Mouse (Mus musculus) spleen, adult 18-20 months (tissue): ENCODE results near the gene Hspg2.
"Not testable (repeated sequence)": the region's sequence is repeated elsewhere in the genome, so short reads cannot be mapped to it uniquely, and the experiment has no call there.

Experiments used
- DNase-seq, 2 experiments: peaks; one replicate each; pipeline ENCODE4 v3.0.0; 2022; ENCODE audit warnings: mixed read lengths in 2 of 2

Hspg2 gene

GRCm38 (mm10) chr4:137468260-137469080 is at the start of gene Hspg2:
Gene Hspg2 (plus strand): TSS chr4:137468769.
- DNase-seq, result peak; percentile 85 to 93

GRCm38 (mm10) chr4:137430502-137430901 is 38.1 kb upstream of the Hspg2 start, which contains the start of gene Cela3b:
Gene Cela3b (minus strand): TSS chr4:137430540.
- DNase-seq, result no peak

DNA sequence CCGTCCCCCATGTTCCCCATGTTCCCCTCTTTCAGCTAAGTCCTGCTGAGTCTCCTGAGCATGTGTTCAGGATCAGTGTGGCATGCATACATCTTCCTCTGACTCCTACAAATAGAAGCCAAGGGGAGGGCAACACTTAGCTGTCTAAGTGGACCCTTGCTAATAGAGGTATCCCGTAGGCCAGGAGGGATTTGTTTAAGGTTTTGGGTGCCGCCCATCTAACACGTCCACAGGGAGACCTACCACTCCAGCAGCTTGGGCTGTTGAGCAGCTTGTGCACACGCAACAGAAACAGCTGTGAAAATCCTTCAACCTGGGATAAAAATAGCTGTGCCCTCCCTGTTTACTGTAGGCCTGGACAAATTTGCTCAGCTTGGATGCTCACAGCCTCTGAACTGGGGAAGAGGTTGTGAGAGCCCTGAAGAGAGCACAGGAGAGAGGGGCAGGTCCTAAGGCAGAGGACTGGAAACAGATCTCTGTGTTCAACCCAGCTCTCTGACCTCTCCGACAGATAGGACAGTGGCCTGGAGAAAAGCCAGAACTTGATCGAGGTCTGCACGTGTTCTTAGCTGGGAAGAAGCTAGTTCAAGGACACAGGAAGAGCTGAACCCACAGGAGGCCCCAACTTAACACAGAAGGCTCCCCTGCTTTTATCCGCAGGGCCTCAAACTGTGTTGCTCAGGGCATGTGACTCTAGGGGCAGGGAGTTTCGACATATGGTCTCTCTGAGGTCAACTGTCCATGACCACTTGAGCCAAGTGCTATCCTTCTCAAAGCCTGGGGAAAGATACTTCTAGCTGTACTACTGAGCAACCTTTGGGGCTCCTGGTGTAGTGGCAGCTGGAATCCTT is 35.6 kb upstream of the Hspg2 start:
- DNase-seq, result not testable (repeated sequence)

DNA sequence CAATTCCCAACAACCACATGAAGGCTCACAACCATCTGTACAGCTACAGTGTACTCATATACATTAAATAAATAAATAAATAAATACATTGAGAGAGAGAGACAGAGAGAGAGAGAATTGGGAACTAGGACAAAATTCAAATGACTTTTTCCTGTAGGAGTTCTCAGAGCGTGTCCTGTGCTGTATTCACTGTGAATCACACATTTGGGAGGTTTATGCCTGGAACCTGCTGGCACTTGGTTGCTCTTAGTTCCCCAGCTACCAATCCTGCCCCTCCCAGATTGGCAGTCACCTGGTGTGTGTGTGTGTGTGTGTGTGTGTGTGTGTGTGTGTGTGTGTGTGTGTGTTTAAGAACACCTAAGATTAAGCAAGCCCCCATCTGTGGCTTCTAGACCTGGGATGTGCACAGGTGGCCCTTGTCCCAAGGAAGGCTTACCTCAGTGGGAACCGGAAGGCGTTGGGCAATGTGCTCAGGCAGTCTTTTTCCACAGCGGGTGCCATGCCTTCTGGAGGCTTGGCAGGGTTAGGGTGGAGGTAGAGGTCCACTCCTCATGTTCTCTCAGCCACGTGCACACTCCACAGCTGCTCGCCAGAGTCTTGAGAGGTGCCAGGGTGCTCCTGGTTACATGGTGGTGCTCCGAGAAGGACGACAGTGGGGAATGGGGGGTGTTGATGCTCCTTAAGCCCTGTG is 31.4 kb upstream of the Hspg2 start:
- DNase-seq, result no peak

DNA sequence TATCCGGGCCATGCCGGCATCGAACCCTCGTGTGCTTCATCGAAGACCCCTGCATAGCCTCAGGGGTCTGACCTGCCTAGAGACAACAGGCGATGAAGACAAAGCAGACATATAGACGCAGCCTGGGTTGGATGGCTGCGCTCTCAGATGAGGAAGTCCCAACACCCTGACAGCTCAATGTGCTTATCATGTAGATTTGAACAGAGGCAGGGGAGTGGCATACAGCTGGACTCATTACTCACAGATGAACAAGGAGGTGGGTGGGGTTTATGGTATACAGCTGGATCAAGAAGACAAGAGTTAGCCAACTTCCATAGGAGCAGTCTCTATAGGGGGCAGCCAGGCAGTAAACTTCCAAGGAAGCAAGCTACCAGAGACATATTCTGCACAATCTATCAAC is 29.7 kb upstream of the Hspg2 start:
- no peak for DNase-seq

DNA sequence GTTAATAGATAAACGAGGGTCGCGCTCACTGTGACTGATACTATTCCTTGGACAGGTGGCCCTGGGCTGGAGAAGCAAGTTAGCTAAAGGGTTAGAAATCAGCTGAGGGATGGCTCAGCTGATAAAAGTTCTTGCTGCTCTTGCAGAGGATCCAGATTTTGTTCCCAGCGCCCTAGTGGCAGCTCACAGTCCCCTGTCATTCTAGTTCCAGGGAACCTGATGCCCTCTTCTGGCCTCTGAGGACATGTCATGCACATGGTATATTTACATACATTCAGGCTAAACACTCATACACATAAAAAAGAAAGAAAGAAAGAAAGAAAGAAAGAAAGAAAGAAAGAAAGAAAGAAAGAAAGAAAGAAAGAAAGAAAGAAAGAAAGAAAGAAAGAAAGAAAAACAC is 27.2 kb upstream of the Hspg2 start:
- no peak for DNase-seq

DNA sequence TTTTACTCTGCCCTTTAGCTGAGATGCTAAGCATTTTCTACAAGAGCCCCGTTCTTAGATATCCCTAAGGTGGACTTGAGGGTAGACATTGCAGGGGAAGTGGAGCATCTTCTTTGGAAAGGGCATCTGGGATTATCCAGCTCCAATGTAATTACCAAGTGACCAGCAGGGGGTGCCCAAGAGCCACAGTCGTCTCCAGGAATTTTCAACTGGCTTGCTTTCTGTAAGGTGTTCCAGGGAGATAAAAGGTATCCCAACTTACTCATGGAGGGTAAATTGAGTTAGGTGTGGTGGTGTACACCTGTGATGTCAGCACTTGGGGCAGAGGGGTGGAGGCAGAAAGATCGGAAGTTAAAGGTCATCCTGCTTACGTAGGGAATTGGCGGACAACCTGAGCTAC is 24.9 kb upstream of the Hspg2 start:
- DNase-seq, result peak in 1 of 2 experiments; percentile 63

DNA sequence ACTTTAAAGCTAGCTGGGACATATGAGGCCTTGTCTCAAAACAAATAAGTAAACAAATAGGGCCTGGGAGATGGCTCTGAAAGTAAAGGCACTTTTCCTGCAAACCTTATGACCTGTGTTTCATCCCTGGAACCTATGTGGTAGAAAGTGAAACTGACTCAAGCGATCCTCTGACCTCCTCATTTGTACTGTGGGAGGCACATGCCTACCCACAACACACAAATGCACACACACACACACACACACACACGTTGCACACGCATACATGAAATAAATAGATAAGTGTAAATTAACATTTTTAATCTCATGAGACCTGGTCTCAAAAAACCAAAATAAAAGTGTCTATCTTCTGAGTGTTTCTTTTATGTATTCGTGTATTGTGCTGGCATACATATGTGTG is 22.7 kb upstream of the Hspg2 start:
- DNase-seq, result no peak

GRCm38 (mm10) chr4:137447363-137448196 is 21.0 kb upstream of the Hspg2 start:
- DNase-seq, result no peak

GRCm38 (mm10) chr4:137448197-137448596 is 20.4 kb upstream of the Hspg2 start:
- no peak for DNase-seq

- DNase-seq, result no peak
Measured at GRCm38 (mm10) chr4:137448641-137449040, 19.9 kb upstream of the Hspg2 start.

- no peak for DNase-seq
Measured at GRCm38 (mm10) chr4:137449132-137449531, 19.4 kb upstream of the Hspg2 start.

DNA sequence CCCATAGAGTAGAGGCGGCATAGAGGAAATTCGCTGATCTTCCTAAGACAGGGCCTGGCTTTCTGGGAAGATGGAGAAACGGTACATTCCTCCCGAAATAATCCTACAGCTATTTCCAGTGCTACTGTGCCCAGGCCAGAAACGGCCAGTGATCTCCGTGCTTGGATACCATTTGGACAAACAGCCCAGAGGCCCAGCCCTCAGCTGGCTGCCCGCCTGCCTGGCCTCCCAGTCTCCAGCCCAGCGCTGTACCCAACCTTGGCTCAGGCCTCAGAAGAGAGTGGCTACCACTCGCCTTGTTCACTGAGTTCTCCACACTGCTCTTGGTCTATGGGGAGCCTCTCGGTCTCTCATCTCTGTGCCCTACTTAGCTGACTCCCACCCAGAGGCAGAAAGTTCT is 18.9 kb upstream of the Hspg2 start:
- DNase-seq, result no peak

DNA sequence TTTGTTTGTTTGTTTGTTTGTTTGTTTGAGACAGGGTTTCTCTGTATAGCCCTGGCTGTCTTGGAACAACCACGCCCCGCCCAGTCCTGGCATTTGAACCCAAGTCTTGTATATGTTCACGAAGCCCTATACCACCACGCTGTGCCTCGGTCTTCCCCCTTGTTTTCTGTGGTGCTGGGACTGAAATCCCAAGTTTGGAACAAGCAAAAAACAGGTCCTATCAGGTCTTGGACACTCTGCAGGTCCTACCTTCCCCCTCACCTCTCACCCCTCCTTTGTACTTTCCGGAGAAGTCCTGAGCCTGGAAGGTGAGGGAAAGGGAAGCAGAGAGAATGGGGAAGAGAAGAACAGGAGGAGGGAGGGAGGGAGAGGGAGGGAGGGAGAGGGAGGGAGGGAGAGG is 16.4 kb upstream of the Hspg2 start:
- DNase-seq, result no peak

DNA sequence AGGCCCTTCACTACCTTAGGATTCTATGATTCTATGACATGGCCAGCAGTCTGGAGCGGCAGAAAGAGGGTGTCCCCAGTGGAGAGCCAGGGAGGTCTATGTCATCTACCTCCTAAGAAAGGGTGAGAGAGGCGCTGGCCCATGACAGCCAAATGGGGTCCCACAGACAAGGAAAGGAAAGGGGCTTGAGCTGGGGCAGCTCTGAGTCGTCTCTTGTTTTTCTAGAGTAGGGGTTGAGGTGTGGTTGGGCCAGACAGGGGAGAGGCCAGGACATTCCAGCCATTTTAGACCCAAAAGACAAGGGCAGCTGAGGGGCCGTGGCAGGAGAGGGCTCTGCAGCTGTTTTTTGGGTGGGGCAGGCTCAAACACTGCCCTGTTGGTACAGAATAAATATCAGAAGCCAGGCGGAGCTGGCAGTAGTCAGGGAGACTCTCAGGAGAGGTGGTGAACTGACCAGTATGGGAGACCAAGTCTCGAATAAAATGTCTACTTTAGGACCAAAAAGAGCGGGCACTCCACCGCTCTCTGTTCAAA is 15.3 kb upstream of the Hspg2 start, which contains the start of gene 1700013G24Rik:
Gene 1700013G24Rik, plus strand, starts transcription at position 51 of the 534 bp plus-strand sequence.
- DNase-seq, result no peak

DNA sequence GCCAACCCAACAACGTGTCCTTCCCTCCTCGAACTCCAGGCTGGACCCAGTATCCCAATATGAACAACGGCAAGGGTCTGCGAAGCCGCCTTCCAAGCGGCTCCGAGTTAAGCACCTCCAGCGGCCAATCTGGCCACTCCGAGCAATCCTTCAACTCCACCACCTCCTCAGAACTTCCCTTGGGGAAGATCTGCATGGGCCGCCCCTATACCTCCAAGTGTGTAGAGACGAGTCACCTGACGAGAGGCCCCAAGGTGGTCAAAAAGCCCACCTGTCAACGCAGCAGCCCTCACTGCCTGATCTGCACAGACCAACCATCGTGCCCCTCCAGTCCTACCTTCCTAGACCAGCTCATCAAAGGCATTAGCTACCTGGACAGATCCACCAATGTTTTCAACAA is 14.0 kb upstream of the Hspg2 start:
- DNase-seq, result no peak

DNA sequence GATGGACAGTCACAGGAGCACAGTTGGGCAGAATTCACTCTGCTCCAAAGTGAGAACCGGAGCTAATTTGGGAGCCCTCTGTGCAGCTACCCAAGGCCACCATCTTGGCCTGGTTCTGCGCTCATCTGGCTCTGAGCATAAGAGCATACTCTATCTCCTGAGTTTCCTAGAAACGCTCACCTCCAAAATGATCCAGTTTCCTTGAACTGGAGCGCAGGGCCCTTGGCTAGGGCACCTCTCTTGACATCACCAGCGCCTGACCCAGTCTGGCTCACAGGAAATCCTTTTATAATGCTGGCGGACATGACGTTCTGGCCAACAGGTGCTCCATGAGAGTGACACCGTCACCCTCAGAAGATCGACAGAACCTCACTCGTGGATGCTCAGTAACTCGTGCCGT is 12.0 kb upstream of the Hspg2 start:
- no peak for DNase-seq

GRCm38 (mm10) chr4:137457292-137457691 is 11.3 kb upstream of the Hspg2 start:
- DNase-seq, result no peak

DNA sequence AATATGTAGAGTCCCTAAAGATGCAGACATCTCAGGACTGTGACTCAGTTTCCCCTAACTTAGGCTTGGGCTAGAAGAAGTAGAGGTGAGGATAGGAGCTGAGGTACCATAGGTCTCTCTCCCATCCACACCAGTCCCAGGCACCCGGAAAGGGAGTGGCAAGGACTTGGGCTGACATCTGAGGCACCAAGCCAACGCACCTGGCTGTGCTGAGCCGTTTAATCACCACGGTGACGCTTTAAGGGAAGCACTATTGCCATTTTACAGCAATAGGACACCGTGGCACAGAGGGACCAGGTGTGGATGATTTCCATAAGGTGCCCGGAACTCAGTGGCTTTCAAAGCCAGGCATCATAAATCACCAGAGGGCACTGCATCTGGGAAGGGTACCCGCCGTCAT is 10.3 kb upstream of the Hspg2 start:
- DNase-seq, result no peak

GRCm38 (mm10) chr4:137458861-137459260 is 9.7 kb upstream of the Hspg2 start:
- no peak for DNase-seq

DNA sequence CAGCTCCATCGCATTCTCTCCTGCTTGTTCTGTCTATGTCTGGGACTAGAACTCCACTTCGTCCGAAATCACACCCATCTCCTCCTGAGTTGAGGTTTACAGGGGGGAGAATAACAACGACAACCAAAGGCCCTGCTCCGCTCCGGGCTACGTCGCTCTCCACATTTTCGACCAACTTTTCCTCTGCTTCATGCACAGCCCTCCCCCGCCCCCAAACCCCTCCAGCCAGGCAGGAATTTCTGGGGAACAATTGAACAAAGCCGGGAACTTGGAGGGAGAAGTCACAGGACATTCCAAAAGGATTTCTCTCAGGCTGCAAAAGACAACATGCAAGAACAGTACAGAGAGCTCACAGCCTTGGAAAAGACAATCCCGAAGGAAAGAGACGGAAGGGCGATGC is 7.9 kb upstream of the Hspg2 start:
- DNase-seq, result no peak

DNA sequence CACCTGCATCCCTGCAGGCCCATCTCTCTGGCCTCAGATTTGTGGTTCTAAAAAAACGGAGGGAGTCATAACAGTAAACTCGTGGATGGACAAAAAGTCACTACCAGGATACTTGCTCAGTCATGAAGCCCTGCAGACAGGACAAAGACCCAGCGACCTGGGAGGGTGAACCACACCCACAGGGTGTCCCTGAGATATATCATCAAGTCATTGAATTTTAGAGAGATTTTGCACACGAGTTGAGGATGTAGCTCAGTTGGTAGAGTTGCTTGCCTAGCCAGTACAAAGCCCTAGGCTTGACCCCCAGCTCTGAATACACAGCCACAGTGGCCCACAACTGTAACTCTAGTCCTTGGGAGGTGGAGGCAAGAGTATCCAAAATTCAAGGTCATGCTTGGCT is 7.4 kb upstream of the Hspg2 start:
- DNase-seq, result no peak
